Mouse (Mus musculus): ENCODE measurements at regions not wholly inside any gene's neighbourhood (a gene's known extent, or its start where the extent isn't known, plus 50 kb on each side); places are given as distances from the start of the nearest gene placed in this dataset.
"Not testable (repeated sequence)": the region's sequence is repeated elsewhere in the genome, so short reads cannot be mapped to it uniquely, and the experiment has no call there.

DNA sequence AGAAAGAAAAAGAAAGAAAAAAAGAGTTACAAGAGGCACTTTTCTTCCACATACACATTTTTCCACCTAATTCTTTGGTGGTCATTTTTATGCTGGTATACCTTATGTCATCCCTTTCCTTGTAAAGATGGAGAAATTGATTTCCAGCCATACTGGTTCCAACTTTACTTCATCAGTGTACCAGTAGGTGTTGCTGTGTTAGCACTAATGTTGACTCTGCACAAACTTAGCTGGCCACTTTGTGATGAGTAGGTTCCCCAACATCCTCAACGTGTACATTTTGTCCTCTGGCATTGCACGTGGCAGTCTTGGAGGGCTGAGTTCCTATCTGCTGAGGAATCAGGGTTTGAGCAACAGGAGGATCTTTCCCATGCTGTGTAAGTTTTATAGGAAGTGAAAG, 256.7 kb downstream of the Cetn3 start:
- intact Hi-C loops (cut with DNase I): no loop called here
- DNase-seq: no peak

DNA sequence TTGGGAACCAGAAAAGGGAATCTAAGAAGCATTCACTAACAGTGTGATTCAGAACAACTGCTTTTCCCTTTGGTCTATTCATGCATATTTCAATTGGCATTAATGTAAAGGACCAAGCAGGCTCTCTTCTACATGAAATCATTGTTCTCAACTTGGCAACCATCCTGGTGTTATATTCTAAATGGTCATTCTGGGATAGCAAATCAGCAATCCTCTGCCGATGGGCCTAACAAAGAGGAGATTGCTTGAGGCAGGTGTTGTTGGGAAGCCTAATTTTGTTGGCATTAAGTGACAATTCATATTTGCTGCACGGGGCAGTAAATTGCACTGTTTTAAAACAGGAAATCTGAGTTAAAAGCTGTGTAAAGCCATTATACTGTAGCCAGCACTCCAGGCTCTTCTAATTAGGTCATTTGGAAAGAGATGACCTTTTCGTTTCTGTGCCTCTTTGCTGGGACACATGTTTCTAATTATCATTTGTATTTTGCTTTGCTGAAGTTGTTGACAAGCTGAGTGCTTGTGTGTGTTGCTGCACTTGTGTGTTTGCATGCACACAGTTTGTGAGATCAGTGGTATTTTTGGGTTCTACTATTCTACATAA, 275.4 kb downstream of the Cetn3 start:
- intact Hi-C loops (cut with DNase I): loop anchor here (10.0 kb wide), 1 partner anchor 1103 kb away; no protein-coding TSS in a partner anchor

DNA sequence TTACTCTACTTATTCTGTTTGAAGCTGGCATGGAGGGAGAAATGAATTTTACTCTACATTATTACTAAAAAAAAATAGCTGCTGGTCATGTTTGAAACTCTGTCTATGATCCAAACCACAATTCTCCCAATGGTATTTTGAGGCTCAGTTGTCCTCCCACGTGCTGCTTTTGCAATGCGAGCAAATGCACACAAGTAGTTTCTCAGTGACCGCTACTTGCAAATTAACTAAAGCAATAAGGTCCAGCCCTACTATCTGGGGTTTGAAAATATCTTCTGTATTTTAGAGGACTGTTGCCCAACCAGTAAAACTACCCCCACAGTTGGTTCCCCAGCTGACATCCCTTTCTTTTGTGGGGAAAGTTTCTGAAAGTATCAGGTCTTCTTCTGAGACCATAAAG, 276.0 kb downstream of the Cetn3 start:
- DNase-seq: peak in 1 of 2 experiments; percentile 8
- intact Hi-C loops (cut with DNase I): loop anchor here (10.0 kb wide), 1 partner anchor 1104 kb away; no protein-coding TSS in a partner anchor

More for the DNA sequence above, 275.4 kb downstream of the Cetn3 start:
- peak in 1 of 2 experiments; percentile 19 for DNase-seq

DNA sequence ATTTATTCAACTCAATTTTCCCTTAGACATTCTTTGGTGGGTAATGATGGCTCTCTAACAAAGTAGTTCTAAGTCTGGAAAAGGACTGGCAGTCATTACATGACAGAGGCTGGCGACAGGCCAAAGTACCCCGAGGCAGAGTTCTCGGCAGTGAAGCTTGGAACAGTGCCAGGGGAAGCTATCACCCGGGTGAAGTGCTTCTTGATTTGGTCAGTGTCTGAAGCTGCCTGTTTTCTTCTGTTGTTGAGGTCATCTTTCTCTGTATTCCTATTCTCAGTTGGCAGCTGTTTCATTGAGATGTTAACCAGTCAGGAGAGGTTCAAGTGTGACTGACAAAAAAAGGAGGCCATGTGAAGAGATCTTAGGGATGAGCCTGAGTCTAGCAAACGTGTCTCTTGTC, 276.6 kb downstream of the Cetn3 start:
- intact Hi-C loops (cut with DNase I): loop anchor here (10.0 kb wide), 1 partner anchor 1105 kb away; no protein-coding TSS in a partner anchor
- peak; percentile 48 to 65 for DNase-seq

DNA sequence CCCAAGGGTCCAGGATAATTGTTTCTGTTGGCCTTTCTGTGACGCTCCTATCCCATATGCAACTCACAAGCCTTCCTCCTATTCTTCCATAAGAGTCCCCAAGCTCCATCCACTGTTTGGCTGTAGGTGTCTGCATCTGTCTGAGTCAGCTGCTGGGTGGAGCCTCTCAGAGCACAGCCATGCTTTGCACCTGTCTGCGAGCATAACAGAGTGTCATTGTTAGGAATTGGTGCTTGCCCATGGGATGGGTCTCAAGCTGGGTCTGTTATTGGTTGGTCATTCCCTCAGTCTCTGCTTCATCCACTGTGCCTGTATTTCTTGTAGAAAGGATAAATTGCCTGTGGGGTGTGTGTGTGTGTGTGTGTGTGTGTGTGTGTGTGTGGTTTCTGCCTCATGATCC, 281.0 kb downstream of the Cetn3 start:
- intact Hi-C loops (cut with DNase I); DNase-seq: not testable (repeated sequence)

DNA sequence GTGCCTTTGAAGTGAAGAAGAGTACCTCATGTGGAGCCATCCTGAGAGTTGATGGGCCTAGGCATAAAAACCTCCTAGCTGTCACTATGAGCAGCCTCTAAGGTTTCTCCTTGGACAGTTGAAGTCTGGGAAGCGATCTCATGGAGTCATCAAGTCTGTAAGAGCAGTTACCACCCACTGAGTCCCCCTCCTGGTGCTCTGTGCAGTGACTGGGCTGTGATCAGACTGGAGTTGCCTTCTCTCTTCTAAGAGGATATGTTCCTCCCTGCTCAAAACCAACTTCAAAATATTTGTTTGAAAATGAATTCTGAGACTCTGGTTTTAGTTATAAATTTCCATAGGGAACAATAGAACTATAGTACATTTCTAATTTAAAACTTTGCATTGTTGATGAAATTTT, 283.3 kb downstream of the Cetn3 start:
- no peak for DNase-seq
- intact Hi-C loops (cut with DNase I): no loop called here

DNA sequence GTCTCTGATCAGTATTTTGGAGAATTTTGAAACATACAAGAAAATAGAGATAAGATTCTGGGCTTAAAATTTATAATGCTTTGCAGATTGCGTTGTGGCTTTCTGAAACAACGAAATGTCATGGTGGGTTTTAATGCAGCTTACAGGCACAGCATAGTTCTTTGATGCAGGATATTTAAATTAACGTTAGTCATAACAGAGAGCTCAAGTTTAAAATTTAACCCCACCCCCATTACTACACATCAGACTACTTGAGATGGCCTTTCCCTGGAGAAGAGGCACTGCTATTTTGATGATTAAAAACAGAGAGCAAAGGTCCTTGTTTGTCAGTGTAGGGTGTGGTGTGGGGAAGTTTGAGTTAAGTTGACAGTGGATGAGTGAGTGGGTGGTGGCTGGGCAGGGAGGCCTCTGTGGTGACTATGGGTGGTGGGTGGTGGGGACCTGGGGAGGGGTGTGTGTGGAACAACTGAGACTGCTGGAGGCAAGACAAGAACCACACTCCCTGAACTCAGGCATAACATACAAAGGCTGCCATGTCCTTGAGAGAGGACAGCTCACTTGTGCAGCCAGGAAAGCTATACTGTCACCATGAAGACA, 283.9 kb downstream of the Cetn3 start:
- DNase-seq: no peak
- intact Hi-C loops (cut with DNase I): no loop called here

DNA sequence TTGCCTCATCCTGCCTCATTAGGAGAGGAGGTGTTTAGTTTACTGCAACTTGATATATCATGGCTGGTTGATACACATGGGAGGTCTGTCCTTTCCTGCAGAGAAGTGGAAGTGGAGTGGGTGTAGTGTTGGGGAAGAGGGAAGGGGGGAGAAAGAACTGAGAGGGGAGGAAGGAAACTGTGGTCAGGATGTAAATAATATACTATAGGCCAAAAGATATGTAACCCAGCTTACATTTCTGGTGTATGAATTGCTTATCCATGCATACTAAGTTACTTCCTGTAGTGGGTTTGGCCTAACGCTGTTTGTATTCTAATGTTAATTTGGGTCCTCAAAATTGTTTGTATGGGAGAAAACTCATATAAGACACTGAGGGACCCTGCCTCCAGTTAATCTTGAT, 289.6 kb downstream of the Cetn3 start:
- intact Hi-C loops (cut with DNase I): no loop called here
- no peak for DNase-seq

DNA sequence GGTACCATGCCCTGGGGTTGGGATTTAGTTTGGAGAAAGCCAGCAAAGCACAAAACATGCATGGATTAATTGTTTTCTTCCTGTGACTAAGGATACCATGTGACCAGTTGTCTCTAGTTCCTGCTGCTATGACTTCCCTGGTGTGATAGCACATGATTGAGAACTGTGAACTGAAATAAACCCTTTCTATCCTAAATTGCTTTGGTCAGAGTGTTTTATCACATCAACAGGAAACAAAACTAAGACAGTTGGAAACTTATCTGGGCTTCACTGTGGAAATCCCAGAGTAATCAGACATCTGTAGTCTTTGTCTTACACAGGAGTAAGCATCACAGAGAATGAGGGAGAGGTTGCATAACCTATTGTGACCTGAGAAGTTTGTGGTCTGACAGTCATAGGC, 290.5 kb downstream of the Cetn3 start:
- no peak for DNase-seq
- intact Hi-C loops (cut with DNase I): no loop called here

DNA sequence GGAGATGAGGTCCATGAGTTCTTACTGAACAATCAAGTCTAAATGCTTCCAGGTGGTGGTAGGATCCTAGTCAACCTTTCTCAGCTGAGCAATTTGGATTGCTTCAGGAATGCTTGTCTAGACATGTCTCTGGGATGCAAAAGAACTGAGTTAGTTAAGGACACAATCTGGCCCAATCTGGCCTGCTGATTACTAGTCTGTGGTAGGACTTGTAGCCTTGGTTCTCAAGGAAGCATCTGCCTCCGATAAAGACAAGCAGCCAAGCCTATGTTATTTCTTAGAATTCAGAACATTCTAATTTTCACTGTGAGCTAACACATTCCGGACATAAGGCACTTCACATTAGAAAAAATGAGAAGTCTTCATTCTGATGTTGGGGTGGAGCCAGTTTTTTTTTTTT, 298.5 kb downstream of the Cetn3 start:
- intact Hi-C loops (cut with DNase I): no loop called here
- no peak for DNase-seq

DNA sequence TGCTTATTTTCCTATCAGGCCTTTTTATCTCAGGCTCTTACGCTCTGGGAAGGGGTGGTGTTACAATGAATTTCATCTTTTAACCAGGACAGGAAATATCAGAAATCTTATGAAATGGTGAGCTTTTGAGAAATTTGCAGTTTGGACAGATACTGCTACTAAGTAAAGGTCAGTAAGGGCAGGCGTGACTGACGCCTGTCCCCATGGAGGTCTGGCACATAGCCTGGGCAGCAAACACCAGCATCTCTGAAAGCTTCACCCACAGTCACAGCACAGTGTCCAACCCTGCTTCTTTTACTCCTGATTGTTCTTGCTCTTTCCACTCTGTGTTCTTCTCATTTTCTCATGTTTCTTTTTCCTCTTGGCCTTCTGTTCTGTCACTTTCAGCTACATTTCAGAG, 304.8 kb downstream of the Cetn3 start:
- intact Hi-C loops (cut with DNase I): no loop called here
- no peak for DNase-seq

DNA sequence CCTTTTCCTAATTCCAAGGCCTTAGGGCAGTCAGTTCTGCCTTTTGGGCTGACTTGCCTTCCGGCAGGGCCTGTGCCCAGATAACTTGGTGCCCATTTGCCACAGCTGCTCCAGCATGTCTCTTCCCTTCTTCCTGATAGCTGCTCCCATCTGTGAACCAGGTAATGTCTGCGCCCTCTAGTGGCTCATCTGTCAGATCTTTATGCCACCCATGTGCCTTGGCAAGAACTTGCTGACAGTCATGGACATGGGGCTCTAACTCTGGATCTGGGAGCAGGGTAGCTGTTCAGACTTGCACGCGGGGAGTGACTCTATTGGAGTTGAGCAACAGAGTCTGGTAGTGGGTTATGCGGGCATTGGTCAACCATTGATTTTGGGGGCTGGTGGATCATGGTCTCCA, 309.3 kb downstream of the Cetn3 start:
- intact Hi-C loops (cut with DNase I): no loop called here

DNA sequence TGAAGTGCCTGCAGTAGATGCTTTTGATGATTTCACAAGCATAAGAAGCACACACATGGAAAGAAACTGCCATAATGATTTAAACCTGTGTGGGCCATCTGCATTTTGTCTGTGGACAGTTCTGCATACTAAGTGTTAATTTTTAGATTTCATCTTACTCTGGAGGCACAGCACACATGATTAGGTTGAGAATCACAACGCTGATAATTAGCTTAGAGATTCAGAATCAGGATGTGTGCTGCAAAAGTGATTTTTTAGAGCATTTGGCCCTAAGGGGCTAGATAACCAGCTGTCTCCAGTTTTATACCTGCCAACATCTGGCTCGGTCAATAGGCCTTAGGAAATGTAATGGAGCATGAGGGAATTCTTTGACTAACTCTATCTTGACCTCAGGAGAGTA, 323.2 kb downstream of the Cetn3 start:
- no peak for DNase-seq

More for the DNA sequence above, 309.3 kb downstream of the Cetn3 start:
- peak in 1 of 2 experiments; percentile 4 for DNase-seq

DNA sequence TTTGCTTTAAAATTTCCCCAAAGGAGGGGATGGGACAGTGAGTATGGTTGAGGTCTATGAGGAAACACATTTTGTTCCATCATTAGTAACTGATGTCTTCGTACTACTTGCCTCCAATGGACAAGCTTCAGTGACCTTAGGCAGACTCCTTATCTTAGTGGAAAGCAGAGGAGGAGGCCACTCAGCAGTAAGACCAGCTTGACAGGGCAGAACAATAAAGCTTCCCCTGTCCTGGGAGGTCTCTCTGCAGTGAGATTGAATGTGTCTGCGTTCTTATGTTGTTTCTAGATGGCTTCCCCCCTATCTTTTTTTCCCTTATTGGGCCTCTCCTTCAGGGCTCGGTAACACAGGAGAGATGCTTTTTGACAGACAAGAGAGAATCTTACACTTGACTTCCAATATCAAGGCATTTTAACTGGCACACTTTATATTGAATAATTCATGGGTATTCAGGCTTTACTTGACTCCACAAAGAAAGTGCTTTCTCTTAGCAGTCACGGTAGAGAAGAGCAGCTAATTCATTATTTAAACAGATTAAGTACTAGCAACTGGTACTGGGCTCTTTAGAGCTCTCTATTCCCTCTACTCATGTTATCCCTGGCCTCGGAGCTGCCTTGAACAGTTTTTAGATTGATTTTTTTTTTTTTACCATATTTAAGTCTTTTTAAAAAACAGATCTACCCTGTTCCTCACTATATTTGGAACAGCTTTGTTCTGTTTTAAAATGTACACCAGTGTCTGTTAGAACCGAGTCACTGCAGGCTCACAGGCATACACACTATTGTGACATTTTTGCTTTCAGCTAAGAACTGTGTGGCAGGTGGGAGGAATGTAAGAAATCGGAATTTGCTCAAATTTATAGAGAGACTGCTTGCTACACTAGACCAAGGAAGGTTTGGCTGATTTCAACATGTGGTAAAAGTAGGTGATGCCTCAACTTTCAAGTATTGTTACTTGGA, 347.2 kb downstream of the Cetn3 start:
- no peak for DNase-seq
- intact Hi-C loops (cut with DNase I): no loop called here

More for the DNA sequence above, 323.2 kb downstream of the Cetn3 start:
- intact Hi-C loops (cut with DNase I): no loop called here
